Mouse (Mus musculus): ENCODE results near the gene Cd93.

The Cd93 gene

GRCm38 (mm10) chr2:148406160-148406970 lies 37.0 kb downstream of the Cd93 start:
- peak; percentile 71 for DNase-seq (ENCODE audit: extremely low read depth, insufficient read length, low spot score)

DNA sequence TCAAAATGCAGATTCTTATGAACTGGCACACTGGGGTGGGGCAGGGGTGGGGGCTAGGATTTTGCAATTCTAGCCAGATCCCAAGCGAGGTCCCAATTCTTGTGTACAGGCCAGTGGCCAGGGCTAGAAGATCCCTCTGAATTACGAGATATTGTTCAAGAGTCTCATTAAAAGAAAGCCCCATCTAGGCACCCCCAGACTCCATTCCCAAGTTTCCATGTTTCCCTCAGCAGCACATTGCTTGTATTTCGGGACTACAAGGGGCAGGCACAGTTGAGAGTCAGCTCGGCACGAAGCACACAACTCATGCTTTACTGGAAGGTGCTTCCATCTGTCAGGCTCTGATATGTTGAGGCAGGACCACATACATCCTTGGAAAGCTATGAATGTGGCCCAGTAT lies 38.5 kb downstream of the Cd93 start:
- no peak for DNase-seq (ENCODE audit: extremely low read depth, insufficient read length, low spot score)

DNA sequence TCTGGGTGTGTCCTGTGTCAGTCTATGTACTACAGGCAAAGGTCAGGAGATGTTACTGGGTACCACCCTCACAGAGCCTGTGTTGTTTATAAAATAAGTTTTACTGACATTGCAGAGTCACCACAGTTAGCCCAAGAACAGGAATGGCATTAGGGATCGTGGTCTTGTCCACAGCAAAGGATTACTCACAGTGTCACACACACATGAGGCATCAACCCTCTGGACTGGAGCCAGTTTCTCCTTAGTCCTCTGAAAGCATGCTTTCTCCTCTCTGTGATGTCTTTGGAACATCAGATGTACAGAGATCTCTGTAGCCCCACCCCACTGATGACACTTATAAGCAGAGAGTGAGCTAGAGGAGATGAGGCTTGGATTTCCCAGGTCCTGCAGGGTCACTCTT lies 41.1 kb downstream of the Cd93 start:
- DNase-seq (ENCODE audit: extremely low read depth, insufficient read length, low spot score), result peak; percentile 39

DNA sequence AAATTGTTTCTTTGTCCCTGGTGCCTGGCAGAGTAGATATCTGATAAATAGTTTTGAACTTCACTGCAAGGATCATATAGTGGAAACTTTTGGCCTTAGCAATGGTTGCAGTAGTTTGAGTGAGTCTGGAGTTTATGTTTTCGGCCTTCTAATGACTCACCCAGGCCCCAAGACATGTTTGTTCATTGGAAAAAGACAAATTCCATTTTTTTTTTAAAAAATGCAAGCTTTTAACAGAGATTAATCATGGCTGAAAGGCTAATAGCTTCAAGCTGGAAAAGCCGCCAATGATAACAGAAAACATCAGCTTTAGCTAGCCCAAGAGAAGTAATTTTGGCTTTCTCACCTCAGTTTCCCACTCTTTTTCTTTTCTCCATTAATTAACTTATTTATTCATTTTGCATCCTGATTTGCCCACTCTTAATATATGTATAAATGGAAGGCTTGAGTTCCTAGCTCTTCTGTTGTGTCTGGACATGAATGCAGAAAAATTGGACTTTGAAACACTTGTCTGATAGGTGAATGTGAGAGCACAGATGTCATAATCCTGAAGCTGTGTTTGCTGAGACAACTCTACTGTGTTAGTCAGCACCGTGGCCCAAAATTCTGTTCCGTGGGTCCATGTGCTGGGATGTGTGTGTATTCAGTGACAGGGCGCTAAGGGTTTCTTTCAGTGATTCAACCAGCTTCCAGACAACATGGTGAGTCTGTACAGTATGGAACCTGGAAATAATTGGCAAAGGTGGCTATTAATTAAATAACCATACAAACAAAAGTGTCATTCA lies 44.3 kb downstream of the Cd93 start:
- no peak for DNase-seq (ENCODE audit: extremely low read depth, insufficient read length, low spot score)

- peak; percentile 47 for DNase-seq (ENCODE audit: extremely low read depth, insufficient read length, low spot score)
These were observed 45.6 kb downstream of the Cd93 start for GRCm38 (mm10) chr2:148397784-148398100.

- DNase-seq (ENCODE audit: extremely low read depth, insufficient read length, low spot score), result no peak
These were observed 46.2 kb downstream of the Cd93 start for GRCm38 (mm10) chr2:148397015-148397783.

DNA sequence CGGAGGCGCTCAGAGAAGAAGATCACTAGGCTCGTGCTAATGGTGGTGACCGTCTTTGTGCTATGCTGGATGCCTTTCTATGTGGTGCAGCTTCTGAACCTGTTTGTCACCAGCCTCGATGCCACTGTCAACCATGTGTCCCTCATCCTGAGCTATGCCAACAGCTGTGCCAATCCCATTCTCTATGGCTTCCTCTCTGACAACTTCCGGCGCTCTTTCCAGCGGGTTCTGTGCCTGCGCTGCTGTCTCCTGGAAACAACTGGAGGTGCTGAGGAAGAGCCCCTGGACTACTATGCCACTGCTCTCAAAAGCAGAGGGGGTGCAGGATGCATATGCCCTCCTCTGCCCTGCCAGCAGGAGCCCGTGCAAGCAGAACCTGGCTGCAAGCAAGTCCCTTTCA lies 47.2 kb downstream of the Cd93 start:
- DNase-seq (ENCODE audit: extremely low read depth, insufficient read length, low spot score), result no peak

DNA sequence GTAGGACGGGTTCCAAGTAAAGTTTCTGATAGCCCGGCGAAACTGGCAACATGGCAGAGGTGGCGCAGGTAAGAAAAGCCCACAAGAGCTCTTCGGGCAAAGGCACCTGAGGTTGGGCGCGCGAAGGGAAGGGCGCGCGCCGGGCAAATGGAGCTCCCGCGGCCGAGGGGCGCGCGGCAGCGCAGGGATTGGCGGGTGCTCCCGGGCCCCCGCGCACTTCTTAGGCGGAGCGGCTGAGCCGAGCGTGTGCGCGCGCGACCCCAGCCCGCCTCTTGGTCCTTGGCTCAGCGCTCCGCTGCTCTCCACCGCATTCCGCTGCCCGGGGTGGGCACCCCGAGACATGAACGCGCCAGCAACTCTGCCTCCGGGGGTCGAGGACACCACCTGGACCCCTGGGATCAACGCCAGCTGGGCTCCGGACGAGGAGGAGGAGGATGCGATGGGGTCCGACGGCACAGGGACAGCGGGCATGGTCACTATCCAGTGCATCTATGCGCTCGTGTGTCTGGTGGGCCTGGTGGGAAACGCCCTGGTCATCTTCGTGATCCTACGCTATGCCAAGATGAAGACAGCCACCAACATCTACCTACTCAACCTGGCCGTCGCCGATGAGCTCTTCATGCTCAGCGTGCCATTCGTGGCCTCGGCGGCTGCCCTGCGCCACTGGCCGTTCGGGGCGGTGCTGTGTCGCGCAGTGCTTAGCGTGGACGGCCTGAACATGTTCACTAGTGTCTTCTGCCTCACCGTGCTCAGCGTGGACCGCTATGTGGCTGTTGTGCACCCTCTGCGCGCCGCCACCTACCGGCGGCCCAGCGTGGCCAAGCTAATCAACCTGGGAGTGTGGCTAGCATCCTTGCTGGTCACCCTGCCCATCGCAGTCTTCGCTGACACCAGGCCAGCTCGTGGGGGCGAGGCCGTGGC lies 48.0 kb downstream of the Cd93 start, which contains the start of gene Sstr4:
TSS of gene Sstr4 (plus strand) at position 214 of the 921 bp plus-strand sequence.
- DNase-seq (ENCODE audit: extremely low read depth, insufficient read length, low spot score), result peak; percentile 15

DNA sequence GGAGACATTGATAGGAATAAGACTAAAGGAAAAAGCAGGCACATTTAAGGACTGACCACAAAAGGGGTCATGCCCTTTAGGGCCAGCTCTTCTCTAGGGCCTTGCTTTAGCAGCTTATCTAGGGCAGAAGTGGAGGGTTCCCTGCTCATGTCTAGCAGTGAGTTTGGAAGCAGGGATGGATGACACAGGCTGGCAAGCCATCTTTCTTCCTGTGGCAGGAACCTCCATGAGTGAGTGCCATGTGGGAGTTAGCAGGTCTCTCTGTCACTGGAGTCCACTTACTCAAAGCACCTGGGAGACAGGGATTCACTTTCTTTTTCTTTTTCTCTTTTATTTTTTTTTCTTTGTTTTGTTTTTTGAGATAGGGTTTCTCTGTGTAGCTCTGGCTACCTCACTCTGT lies 49.5 kb downstream of the Cd93 start:
- DNase-seq (ENCODE audit: extremely low read depth, insufficient read length, low spot score), result no peak

DNA sequence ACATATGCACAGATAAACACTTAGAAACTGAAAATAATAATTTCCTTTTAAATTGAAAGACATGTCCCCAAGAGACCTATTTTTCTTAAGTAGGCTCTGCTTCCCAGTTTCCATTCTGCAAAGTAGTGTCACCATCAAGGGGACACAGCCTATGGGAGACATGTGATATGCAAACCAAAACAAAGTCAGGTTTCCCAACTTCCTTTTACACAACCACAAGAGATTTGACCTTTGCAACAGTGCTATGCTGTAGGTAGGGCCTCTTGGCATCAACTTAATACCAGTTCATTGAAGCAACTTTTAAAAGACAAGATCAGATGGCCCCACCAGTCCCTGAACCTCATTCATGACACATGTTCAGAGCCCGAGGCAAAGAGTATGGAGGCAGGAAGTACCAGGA lies 50.2 kb downstream of the Cd93 start:
- DNase-seq (ENCODE audit: extremely low read depth, insufficient read length, low spot score), result no peak

DNA sequence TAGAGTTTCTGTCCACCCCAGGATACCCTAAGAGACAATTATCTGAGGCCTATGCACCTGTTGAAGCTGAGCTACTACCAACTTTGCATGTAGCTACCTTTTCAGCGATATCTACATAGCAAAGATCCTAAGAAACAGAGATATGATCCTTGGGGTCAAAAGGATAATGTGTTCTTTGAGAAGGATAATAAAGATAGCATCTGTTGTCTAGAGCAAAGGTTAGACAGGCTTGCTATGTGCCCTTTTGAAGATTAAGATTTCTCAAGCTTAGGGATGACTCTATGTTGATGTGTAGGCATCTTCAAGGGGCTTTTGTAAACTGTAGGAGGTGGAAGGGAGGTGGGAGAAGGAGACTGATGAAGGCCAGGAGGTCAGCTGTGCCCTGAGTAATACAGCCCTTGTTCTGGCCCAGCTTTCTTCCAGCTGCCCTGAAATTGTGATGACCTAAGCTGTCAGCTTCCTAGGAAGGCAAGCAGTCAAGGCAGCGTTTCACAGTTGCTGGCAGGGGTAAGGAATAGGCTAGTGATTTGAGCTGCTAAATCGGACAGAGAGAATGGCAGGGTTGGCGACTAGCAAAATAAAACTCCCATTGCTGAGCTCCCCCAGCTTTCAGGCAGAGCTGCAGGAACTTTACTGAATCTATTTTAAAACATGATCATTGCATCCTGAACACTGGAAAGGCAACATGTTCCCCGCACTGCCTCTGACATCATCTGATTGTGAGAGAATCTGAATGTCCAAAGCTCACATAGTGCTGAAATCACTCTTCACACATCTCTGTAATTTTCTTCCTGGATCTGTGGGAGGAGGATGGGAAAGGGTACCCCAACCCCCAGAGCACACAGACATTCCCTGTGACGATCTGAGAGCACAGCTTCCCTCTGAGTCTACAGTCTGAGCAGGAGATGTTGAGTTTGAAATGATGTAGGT lies 55.4 kb downstream of the Cd93 start:
- DNase-seq (ENCODE audit: extremely low read depth, insufficient read length, low spot score), result no peak

GRCm38 (mm10) chr2:148386927-148387326 lies 56.4 kb downstream of the Cd93 start:
- no peak for DNase-seq (ENCODE audit: extremely low read depth, insufficient read length, low spot score)
